In the genomic region with DNA sequence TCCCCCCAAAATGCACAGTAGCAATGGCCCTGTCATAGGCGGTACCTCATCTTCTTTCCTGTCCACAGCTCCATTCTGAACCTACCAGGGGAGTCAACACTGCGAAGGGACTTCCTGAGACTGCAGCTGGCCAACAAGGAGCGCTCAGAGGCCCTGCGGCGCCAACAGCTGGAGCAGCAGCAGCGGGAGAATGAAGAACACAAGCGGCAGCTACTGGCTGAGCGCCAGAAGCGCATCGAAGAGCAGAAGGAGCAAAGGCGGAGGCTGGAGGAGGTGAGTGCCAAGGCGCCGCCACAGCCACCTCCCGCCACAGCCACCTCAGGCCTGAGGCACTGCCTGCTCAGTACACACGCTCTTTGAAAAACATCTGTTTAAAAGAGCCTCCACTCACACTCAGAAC, we compare ENCODE assay signal across 7 mouse cellular contexts.
DNase-seq lines count a peak whose midpoint lies in the region; ATAC-seq lines count a peak whose summit lies in the region.

No protein-coding gene starts in this region.

- 22% methylated on average over 15 of the region's 15 CpGs for WGBS in embryonic facial prominence, embryonic 13.5 days

- ATAC-seq in embryonic facial prominence, embryonic 13.5 days (ENCODE audit: insufficient number of reproducible peaks, insufficient read depth, low FRiP score, low TSS enrichment, low read depth), result no peak

- 0 out of 2 replicates have a peak overlapping the region, but pooled peaks have one; percentile 36 for H3K9ac ChIP-seq in embryonic facial prominence, embryonic 13.5 days

- intact Hi-C loops in heart, postnatal 10 days (cut with DNase I), result no loop called here
- intact Hi-C loops in left cerebral cortex, postnatal 25 days (cut with DNase I), result no loop called here

- H3K9me3 ChIP-seq in embryonic facial prominence, embryonic 13.5 days, result no peaks in the 10 kb centered on the region

- H3K27ac ChIP-seq in embryonic facial prominence, embryonic 13.5 days, result no peak overlapping the region

- peak; percentile 56 for DNase-seq in retina, postnatal 1 day
- no peak for DNase-seq in retina, embryonic 14.5 days (ENCODE audit: low spot score)
- peak; percentile 29 to 56 for DNase-seq in heart, postnatal 10 days
- DNase-seq in left cerebral cortex, postnatal 25 days (ENCODE audit: low spot score in 2 of 2), result peak; percentile 55 to 65
- peak; percentile 71 for DNase-seq in right cerebral cortex, postnatal 14 days
- no peak for DNase-seq in spleen, postnatal 14 days (ENCODE audit: low spot score in 2 of 2)

- H3K27me3 ChIP-seq in embryonic facial prominence, embryonic 13.5 days, result no peaks in the 10 kb centered on the region

- peak overlapping the region; percentile 49 for H3K4me2 ChIP-seq in embryonic facial prominence, embryonic 13.5 days

- H3K4me3 ChIP-seq in embryonic facial prominence, embryonic 13.5 days, result peak overlapping the region; percentile 20

- H3K36me3 ChIP-seq in embryonic facial prominence, embryonic 13.5 days, result no peaks in the 10 kb centered on the region

- peaks cover 7% of the 10 kb centered on the region for H3K4me1 ChIP-seq in embryonic facial prominence, embryonic 13.5 days

Comparison
In these comparisons a context has a peak if more than half of its experiments do, and no peak if none do; other contexts are left out.
1. DNase-seq: peak in retina, postnatal 1 day (single experiment), heart, postnatal 10 days (2 of 2), left cerebral cortex, postnatal 25 days (2 of 2) and right cerebral cortex, postnatal 14 days (single experiment); none in retina, embryonic 14.5 days (single experiment) and spleen, postnatal 14 days (0 of 2).